Mouse (Mus musculus) liver, embryonic 12.5 days (tissue): ENCODE data around the gene Lpo. TPM values are rescaled to one million over a fixed set of nuclear protein-coding genes. Genes with fewer than 3 reads are reported as not detected.
A peak's percentile ranks its signal among the peaks of the same experiment; 100 is the strongest.

Experiments
- microRNA counts: library from miRNA; unstranded; fragments of <30 nt; microRNA quantifications from one replicate; lab custom pipeline; 2017
- microRNA-seq: library from miRNA; unstranded; fragments of <30 nt; microRNA quantifications from one replicate; pipeline ENCODE4, GENCODE M21; 2017
- polyA plus RNA-seq: library from polyadenylated mRNA; unstranded; fragments of >200 nt; fragmentation: Nextera tagmentation; extraction: Ambion mirVana; gene quantifications from 2 replicates; pipeline ENCODE4 v1.2.1, GENCODE M21; 2016

The Lpo gene
- polyA plus RNA-seq, 1 experiment from 2014 or later, result not detected

MicroRNAs within 50 kb of the gene (microRNA counts, 519-probe panel; counts per million panel counts)
- microRNA mmu-miR-142-3p (lab: Ali Mortazavi, UCI), result 8,380 counts per million, percentile 99 among the panel's probes with 10 or more counts
- microRNA mmu-miR-142-5p (lab: Ali Mortazavi, UCI), result 4,960 counts per million, percentile 85 among the panel's probes with 10 or more counts

Small RNA genes lying within 50 kb of the gene (microRNA-seq; reads per million reads assigned to microRNA genes)
- not detected for gene Mir142
- gene Mir142b, result not detected

Other genes with a start within 250 kb of the Lpo start
- 17.5 and 19.3 TPM in 2 replicates for gene Mtmr4, start 236.1 kb downstream of the Lpo start, polyA plus RNA-seq
- gene Hsf5, start 211.1 kb downstream of the Lpo start, polyA plus RNA-seq, result 0.02 and 0.05 TPM in 2 replicates
- 5.3 and 6.9 TPM in 2 replicates for gene Rnf43, start 165.6 kb downstream of the Lpo start, polyA plus RNA-seq
- 207 and 209 TPM in 2 replicates for gene Supt4a, start 90.7 kb downstream of the Lpo start, polyA plus RNA-seq
- 5.9 and 6.2 TPM in 2 replicates for gene Tspoap1, start 67.7 kb downstream of the Lpo start, polyA plus RNA-seq
- 209 and 217 TPM in 2 replicates for gene Mpo, start 34.7 kb downstream of the Lpo start, polyA plus RNA-seq
- gene Mks1, start 24.9 kb upstream of the Lpo start, polyA plus RNA-seq, result 3.9 and 4.3 TPM in 2 replicates
- 1.3 and 3.8 TPM in 2 replicates for gene Epx, start 47.2 kb upstream of the Lpo start, polyA plus RNA-seq
- gene Olfr462, start 64.0 kb upstream of the Lpo start, polyA plus RNA-seq, result not detected in 2 replicates
- not detected in 2 replicates for gene Olfr463, start 69.1 kb upstream of the Lpo start, polyA plus RNA-seq
- not detected in 2 replicates for gene Olfr464, start 92.7 kb upstream of the Lpo start, polyA plus RNA-seq
- gene Dynll2, start 159.2 kb upstream of the Lpo start, polyA plus RNA-seq, result 14.3 and 15.5 TPM in 2 replicates
- 272 and 273 TPM in 2 replicates for gene Srsf1, start 219.1 kb upstream of the Lpo start, polyA plus RNA-seq
- 14.6 TPM in 2 replicates for gene Vezf1, start 240.0 kb upstream of the Lpo start, polyA plus RNA-seq